Mouse (Mus musculus) midbrain, postnatal 0 days (tissue): ENCODE measurements around the gene Onecut3. TPM values are rescaled to one million over a fixed set of nuclear protein-coding genes. Genes with fewer than 3 reads are reported as not detected.

Source experiments
- ATAC-seq: fragments of 200-750 bp; cut with Nextera tagmentation; 2 replicates; pipeline ENCODE4 v1.8.0; 2017; ENCODE audit warnings: moderate number of reproducible peaks, mild to moderate bottlenecking, moderate TSS enrichment, moderate library complexity; ENCODE audit not compliant: low FRiP score
- DNase-seq: peaks from one replicate; pipeline ENCODE4 v3.0.0-alpha.2; 2015; ENCODE audit warnings: low spot score
- H3K27ac ChIP-seq: fragments of 300-500 bp; sonication (generic); 2 replicates; pipeline ENCODE4 v1.5.1; 2014; ENCODE audit warnings: low read depth, mild to moderate bottlenecking, low read length, mixed read lengths
- H3K27me3 ChIP-seq: fragments of 300-500 bp; sonication (generic); 2 replicates; pipeline ENCODE4 v1.6.1; 2014; ENCODE audit warnings: low read length, control low read depth, mixed read lengths; ENCODE audit not compliant: insufficient read depth
- H3K36me3 ChIP-seq: fragments of 300-500 bp; sonication (generic); 2 replicates; pipeline ENCODE4 v1.6.1; 2014; ENCODE audit warnings: low read length, control low read depth, mixed read lengths; ENCODE audit not compliant: insufficient read depth
- H3K4me1 ChIP-seq: fragments of 300-500 bp; sonication (generic); 2 replicates; pipeline ENCODE4 v1.6.1; 2014; ENCODE audit warnings: mild to moderate bottlenecking, control low read depth, antibody characterized with exemption, low read length, mixed read lengths; ENCODE audit not compliant: insufficient read depth
- H3K4me2 ChIP-seq: fragments of 300-500 bp; sonication (generic); 2 replicates; pipeline ENCODE4 v1.6.1; 2014; ENCODE audit warnings: low read depth, mild to moderate bottlenecking, low read length, mixed read lengths; ENCODE audit not compliant: poor library complexity, severe bottlenecking
- H3K4me3 ChIP-seq: fragments of 300-500 bp; sonication (generic); 2 replicates; pipeline ENCODE4 v1.5.1; 2014; ENCODE audit warnings: low read depth, mild to moderate bottlenecking, low read length, moderate library complexity
- H3K9ac ChIP-seq: fragments of 300-500 bp; sonication (generic); replicated peaks from 2 replicates; pipeline ENCODE4 v1.6.1; 2014; ENCODE audit warnings: mild to moderate bottlenecking, low read length, moderate library complexity, mixed read lengths; ENCODE audit not compliant: poor library complexity, severe bottlenecking
- H3K9me3 ChIP-seq: fragments of 300-500 bp; sonication (generic); 2 replicates; pipeline ENCODE4 v1.6.1; 2016; ENCODE audit warnings: low read length, control low read depth
- CTCF ChIP-seq: IDR thresholded peaks from 2 replicates; pipeline ENCODE4 v1.5.1; 2016; ENCODE audit warnings: antibody characterized with exemption, mild to moderate bottlenecking
- WGBS: fragments of 180-500 bp; shearing (Covaris S2); extraction: QIAGEN DNeasy Blood & Tissue Kit; methylation state at CpG from one replicate; pipeline ENCODE4 v1.1.7; 2014; 5-methylcytosine and 5-hydroxymethylcytosine counted together
- polyA plus RNA-seq: library from polyadenylated mRNA; unstranded; fragments of >200 nt; fragmentation: Nextera tagmentation; extraction: Ambion mirVana; gene quantifications from 2 replicates; pipeline ENCODE4 v1.2.1, GENCODE M21; 2015
- total RNA-seq: library from RNA; depleted of rRNA; stranded (reverse); fragments of >200 nt; gene quantifications from 2 replicates; pipeline ENCODE4 v1.2.3, GENCODE M21; 2014

Onecut3 gene
- total and polyA plus RNA-seq, 2 experiments from 2014 or later: 0.89 to 3.1 TPM

- peak; percentile 78 for ATAC-seq
- Histone ChIP-seq H3K27ac (no peak overlapping the region), H3K36me3 (no peaks in the 10 kb centered on the region), H3K4me1 (no peaks in the 10 kb centered on the region), H3K9me3 (no peaks in the 10 kb centered on the region), H3K4me3 (peak overlapping the region; percentile 2; the same call in 1 of the 2 replicates), H3K27me3 (no peaks in the 10 kb centered on the region), H3K9ac (no peak overlapping the region), H3K4me2 (peak overlapping the region; percentile 32)
- 14% methylated on average over 9 of the region's 9 CpGs for WGBS
- TF ChIP-seq CTCF: no peak
- DNase-seq: peak; percentile 69
Observed at GRCm38 (mm10) chr10:80526172-80526571, 31.5 kb downstream of the Onecut3 start.

GRCm38 (mm10) chr10:80532783-80533182, 38.1 kb downstream of the Onecut3 start:
- H3K9ac ChIP-seq: no peak overlapping the region
- peaks cover 12% of the 10 kb centered on the region; the same call in 1 of the 2 replicates for H3K27me3 ChIP-seq
- no peak overlapping the region for H3K4me3 ChIP-seq
- no peak for ATAC-seq
- no peak for TF ChIP-seq CTCF
- H3K4me1 ChIP-seq: no peaks in the 10 kb centered on the region
- no peak overlapping the region for H3K27ac ChIP-seq
- H3K4me2 ChIP-seq: no peak overlapping the region
- DNase-seq: no peak
- H3K36me3 ChIP-seq: no peaks in the 10 kb centered on the region
- 94% methylated on average over 11 of the region's 11 CpGs for whole genome bisulfite sequencing
- H3K9me3 ChIP-seq: no peaks in the 10 kb centered on the region

- H3K4me1 ChIP-seq: no peaks in the 10 kb centered on the region
- DNase-seq (no peak), ATAC-seq (no peak)
- no peaks in the 10 kb centered on the region for H3K9me3 ChIP-seq
- no peaks in the 10 kb centered on the region for H3K36me3 ChIP-seq
- no peak overlapping the region for H3K4me3 ChIP-seq
- 17% methylated on average over 7 of the region's 7 CpGs for WGBS
- H3K27me3 ChIP-seq: peaks cover 19% of the 10 kb centered on the region
- H3K27ac ChIP-seq: no peak overlapping the region
- H3K4me2 ChIP-seq: no peak overlapping the region
- no peak for TF ChIP-seq CTCF
- H3K9ac ChIP-seq: no peak overlapping the region
Observed at GRCm38 (mm10) chr10:80533704-80534103, 39.1 kb downstream of the Onecut3 start.

- H3K27ac ChIP-seq: no peak overlapping the region
- no peak for TF ChIP-seq CTCF
- DNase-seq (no peak), ATAC-seq (no peak)
- H3K9me3 ChIP-seq: no peaks in the 10 kb centered on the region
- H3K9ac ChIP-seq: no peak overlapping the region
- H3K4me2 ChIP-seq: no peak overlapping the region
- no peaks in the 10 kb centered on the region for H3K4me1 ChIP-seq
- no peaks in the 10 kb centered on the region for H3K36me3 ChIP-seq
- 0 out of 2 replicates have a peak overlapping the region, but pooled peaks have one; percentile 3 for H3K4me3 ChIP-seq
- 10% methylated on average over 14 of the region's 14 CpGs for WGBS
- peaks cover 20% of the 10 kb centered on the region for H3K27me3 ChIP-seq
Observed at GRCm38 (mm10) chr10:80535071-80535470, 40.4 kb downstream of the Onecut3 start.

GRCm38 (mm10) chr10:80535711-80536110, 41.1 kb downstream of the Onecut3 start:
- no peaks in the 10 kb centered on the region for H3K9me3 ChIP-seq
- no peak overlapping the region for H3K9ac ChIP-seq
- no peaks in the 10 kb centered on the region for H3K4me1 ChIP-seq
- DNase-seq (no peak), ATAC-seq (no peak)
- peaks cover 20% of the 10 kb centered on the region for H3K27me3 ChIP-seq
- H3K27ac ChIP-seq: no peak overlapping the region
- H3K4me2 ChIP-seq: no peak overlapping the region
- H3K4me3 ChIP-seq: no peak overlapping the region
- H3K36me3 ChIP-seq: no peaks in the 10 kb centered on the region
- 11% methylated on average over 13 of the region's 13 CpGs for WGBS
- TF ChIP-seq CTCF: no peak

GRCm38 (mm10) chr10:80538180-80538579, 43.5 kb downstream of the Onecut3 start:
- TF ChIP-seq CTCF: no peak
- ATAC-seq: no peak
- H3K9me3 ChIP-seq: no peaks in the 10 kb centered on the region
- H3K27ac ChIP-seq: no peak overlapping the region
- no peak overlapping the region for H3K4me3 ChIP-seq
- H3K4me1 ChIP-seq: no peaks in the 10 kb centered on the region
- H3K9ac ChIP-seq: no peak overlapping the region
- no peak overlapping the region for H3K4me2 ChIP-seq
- 54% methylated on average over 5 of the region's 5 CpGs for WGBS
- no peak for DNase-seq
- peaks cover 20% of the 10 kb centered on the region for H3K27me3 ChIP-seq
- peaks cover 16% of the 10 kb centered on the region for H3K36me3 ChIP-seq
